Mouse (Mus musculus) stomach, postnatal 0 days (tissue): ENCODE measurements at regions not wholly inside any gene's neighbourhood (a gene's known extent, or its start where the extent isn't known, plus 50 kb on each side); places are given as distances from the start of the nearest gene placed in this dataset.

Experiments used
- CTCF ChIP-seq: IDR thresholded peaks from 2 replicates; pipeline ENCODE4 v1.5.1; 2016; ENCODE audit warnings: antibody characterized with exemption, low read depth, mild to moderate bottlenecking, moderate library complexity
- EP300 ChIP-seq: optimal IDR thresholded peaks from 2 replicates; pipeline ENCODE3; 2016; ENCODE audit warnings: antibody characterized with exemption

- TF ChIP-seq CTCF (no peak), EP300 (no peak)
Observed at GRCm38 (mm10) chr8:64374980-64375379, 168.9 kb upstream of the Tll1 start.
